In genomic region chr12:108958991-108959638, GRCm38 (mm10) we compare ENCODE assay signal across 8 mouse cellular contexts.
DNase-seq lines count a peak whose midpoint lies in the region; ATAC-seq lines count a peak whose summit lies in the region.

No protein-coding gene starts in this region.

- H3K4me3 ChIP-seq in heart, embryonic 10.5 days, result peak overlapping the region; percentile 53
- peak overlapping the region; percentile 46 for H3K4me3 ChIP-seq in hindbrain, embryonic 10.5 days
- peak overlapping the region; percentile 28 for H3K4me3 ChIP-seq in midbrain, embryonic 13.5 days (replicated peaks)

- peak; percentile 80 for ATAC-seq in midbrain, embryonic 13.5 days
- ATAC-seq in megakaryocyte, adult 5-6 weeks (ENCODE audit: poor library complexity, severe bottlenecking), result no peak

- H3K4me1 ChIP-seq in heart, embryonic 10.5 days, result peaks cover 20% of the 10 kb centered on the region
- peaks cover 55% of the 10 kb centered on the region for H3K4me1 ChIP-seq in hindbrain, embryonic 10.5 days (replicated peaks)
- H3K4me1 ChIP-seq in midbrain, embryonic 13.5 days (replicated peaks), result peaks cover 59% of the 10 kb centered on the region

- 5% methylated on average over 23 of the region's 23 CpGs for WGBS in heart, embryonic 10.5 days
- 3% methylated on average over 23 of the region's 23 CpGs for WGBS in hindbrain, embryonic 10.5 days
- WGBS in midbrain, embryonic 13.5 days, result 1% methylated on average over 23 of the region's 23 CpGs

- H3K27ac ChIP-seq in heart, embryonic 10.5 days, result peak overlapping the region; percentile 36; the same call in 1 of the 2 replicates
- H3K27ac ChIP-seq in hindbrain, embryonic 10.5 days, result peak overlapping the region; percentile 83
- H3K27ac ChIP-seq in midbrain, embryonic 13.5 days, result peak overlapping the region; percentile 68

- no peaks in the 10 kb centered on the region for H3K36me3 ChIP-seq in heart, embryonic 10.5 days
- no peaks in the 10 kb centered on the region for H3K36me3 ChIP-seq in hindbrain, embryonic 10.5 days
- H3K36me3 ChIP-seq in midbrain, embryonic 13.5 days, result no peaks in the 10 kb centered on the region

- no peak for DNase-seq in heart, embryonic 10.5 days (ENCODE audit: low spot score)
- DNase-seq in heart, adult 11 months, result no peak
- peak; percentile 32 for DNase-seq in R1 (ENCODE audit: low read depth, low spot score)
- peak; percentile 56 for DNase-seq in hindbrain, embryonic 10.5 days (ENCODE audit: low spot score)
- DNase-seq in gastrocnemius, adult 8-10 months (ENCODE audit: low spot score in 2 of 2), result no peak
- DNase-seq in urinary bladder, postnatal 36 days (ENCODE audit: low spot score in 2 of 2), result no peak

- H3K4me2 ChIP-seq in midbrain, embryonic 13.5 days (replicated peaks), result peak overlapping the region; percentile 57

- peaks cover 16% of the 10 kb centered on the region for H3K27me3 ChIP-seq in heart, embryonic 10.5 days (ENCODE audit: insufficient read depth, poor library complexity, severe bottlenecking)
- H3K27me3 ChIP-seq in hindbrain, embryonic 10.5 days (ENCODE audit: insufficient read depth, poor library complexity, severe bottlenecking), result peaks cover 20% of the 10 kb centered on the region
- 0 out of 2 replicates have a peak, but pooled peaks cover 10% of the 10 kb centered on the region for H3K27me3 ChIP-seq in midbrain, embryonic 13.5 days

- no peaks in the 10 kb centered on the region for H3K9me3 ChIP-seq in heart, embryonic 10.5 days
- H3K9me3 ChIP-seq in hindbrain, embryonic 10.5 days, result no peaks in the 10 kb centered on the region
- no peaks in the 10 kb centered on the region for H3K9me3 ChIP-seq in midbrain, embryonic 13.5 days

- H3K9ac ChIP-seq in midbrain, embryonic 13.5 days (replicated peaks), result peak overlapping the region; percentile 52

Comparison
In these comparisons a context has a peak if more than half of its experiments do, and no peak if none do; other contexts are left out.
1. DNase-seq: peak in R1 (single experiment) and hindbrain, embryonic 10.5 days (single experiment); none in heart, embryonic 10.5 days (single experiment), heart, adult 11 months (single experiment), gastrocnemius, adult 8-10 months (0 of 2) and urinary bladder, postnatal 36 days (0 of 2).
2. Peak in every context shown above with its lines, with median percentiles within 50 percentile points of each other: H3K27ac ChIP-seq and H3K4me3 ChIP-seq.